Comparison of ENCODE assay signal across 8 mouse cellular contexts in genomic region chr5:64487698-64488398, GRCm38 (mm10).
DNase-seq lines count a peak whose midpoint lies in the region; ATAC-seq and TF ChIP-seq lines count a peak whose summit lies in the region.

No protein-coding gene starts in this region.

- peaks cover 11% of the 10 kb centered on the region for H3K4me1 ChIP-seq in erythroblast, embryonic 14.5 days (ENCODE audit: control insufficient read depth)
- H3K4me1 ChIP-seq in liver, embryonic 16.5 days (ENCODE audit: control insufficient read depth, low read depth, low read length) = peaks cover 8% of the 10 kb centered on the region
- H3K4me1 ChIP-seq in cerebellum, adult 2 months (ENCODE audit: control insufficient read depth, insufficient read depth, low read length) = no peaks in the 10 kb centered on the region
- H3K4me1 ChIP-seq in midbrain, embryonic 15.5 days = peaks cover 7% of the 10 kb centered on the region
- peaks cover 9% of the 10 kb centered on the region; the same call in 1 of the 2 replicates for H3K4me1 ChIP-seq in midbrain, embryonic 14.5 days (ENCODE audit: control insufficient read depth, insufficient read depth, low read length)

- DNase-seq in heart, adult 9 months (ENCODE audit: low spot score in 2 of 2) = peak; percentile 17 to 19
- no peak for DNase-seq in heart, postnatal 4 days
- DNase-seq in splenic B cell, adult 2 months (ENCODE audit: low read depth, low spot score) = peak; percentile 85
- no peak for DNase-seq in cerebellum, adult 2 months
- DNase-seq in midbrain, embryonic 14.5 days = no peak

- no peak overlapping the region for H3K27ac ChIP-seq in liver, embryonic 16.5 days (ENCODE audit: low read length)
- H3K27ac ChIP-seq in cerebellum, adult 2 months (ENCODE audit: insufficient read depth, low read length) = no peak overlapping the region
- no peak overlapping the region for H3K27ac ChIP-seq in midbrain, embryonic 15.5 days
- H3K27ac ChIP-seq in midbrain, embryonic 14.5 days (replicated peaks; ENCODE audit: low read depth, low read length) = no peak overlapping the region

- WGBS in liver, embryonic 16.5 days (ENCODE audit: insufficient replicate concordance) = 27% methylated on average over 14 of the region's 14 CpGs
- 87% methylated on average over 14 of the region's 14 CpGs for WGBS in cerebellum, adult 2 months
- WGBS in midbrain, embryonic 15.5 days = 81% methylated on average over 14 of the region's 14 CpGs
- WGBS in midbrain, embryonic 14.5 days = 88% methylated on average over 14 of the region's 14 CpGs

- no peak for TF ChIP-seq POLR2A in cerebellum, adult 2 months (IDR thresholded peaks at IDR 0.05; ENCODE audit: borderline replicate concordance, insufficient read depth, low read length)

- no peak for TF ChIP-seq CTCF in cerebellum, adult 2 months (IDR thresholded peaks at IDR 0.05; ENCODE audit: borderline replicate concordance, insufficient read depth, low read depth, low read length)

- H3K27me3 ChIP-seq in erythroblast, embryonic 14.5 days (ENCODE audit: control insufficient read depth) = no peaks in the 10 kb centered on the region
- H3K27me3 ChIP-seq in liver, embryonic 16.5 days (ENCODE audit: control insufficient read depth, insufficient read depth, low read depth, low read length) = no peaks in the 10 kb centered on the region
- no peaks in the 10 kb centered on the region for H3K27me3 ChIP-seq in splenic B cell, adult 2 months (ENCODE audit: control insufficient read depth, insufficient read depth, low read length, poor library complexity, severe bottlenecking)
- H3K27me3 ChIP-seq in cerebellum, adult 2 months (ENCODE audit: control insufficient read depth, insufficient read depth, low read length) = no peaks in the 10 kb centered on the region
- H3K27me3 ChIP-seq in midbrain, embryonic 15.5 days (replicated peaks) = no peaks in the 10 kb centered on the region
- H3K27me3 ChIP-seq in midbrain, embryonic 14.5 days (ENCODE audit: control insufficient read depth, insufficient read depth, low read length) = no peaks in the 10 kb centered on the region

- H3K4me3 ChIP-seq in erythroblast, embryonic 14.5 days (replicated peaks) = peak overlapping the region; percentile 52
- H3K4me3 ChIP-seq in liver, embryonic 16.5 days (ENCODE audit: low read depth, low read length) = peak overlapping the region; percentile 39
- no peak overlapping the region for H3K4me3 ChIP-seq in cerebellum, adult 2 months (replicated peaks; ENCODE audit: insufficient read depth, low read depth, low read length)
- no peak overlapping the region for H3K4me3 ChIP-seq in midbrain, embryonic 15.5 days
- H3K4me3 ChIP-seq in midbrain, embryonic 14.5 days (replicated peaks; ENCODE audit: low read depth, low read length) = no peak overlapping the region

- no peaks in the 10 kb centered on the region for H3K9me3 ChIP-seq in erythroblast, embryonic 14.5 days (ENCODE audit: control insufficient read depth, low read length)
- H3K9me3 ChIP-seq in liver, embryonic 16.5 days (replicated peaks; ENCODE audit: control insufficient read depth, low read length) = no peaks in the 10 kb centered on the region
- no peaks in the 10 kb centered on the region for H3K9me3 ChIP-seq in midbrain, embryonic 15.5 days
- no peaks in the 10 kb centered on the region for H3K9me3 ChIP-seq in midbrain, embryonic 14.5 days (ENCODE audit: control insufficient read depth, low read length)

- peak overlapping the region; percentile 62 for H3K4me2 ChIP-seq in liver, embryonic 16.5 days (ENCODE audit: low read depth, low read length)
- no peak overlapping the region for H3K4me2 ChIP-seq in midbrain, embryonic 15.5 days
- H3K4me2 ChIP-seq in midbrain, embryonic 14.5 days (ENCODE audit: low read length) = no peak overlapping the region

- H3K36me3 ChIP-seq in erythroblast, embryonic 14.5 days (ENCODE audit: control insufficient read depth) = no peaks in the 10 kb centered on the region
- no peaks in the 10 kb centered on the region for H3K36me3 ChIP-seq in liver, embryonic 16.5 days (ENCODE audit: control insufficient read depth, insufficient read depth)
- H3K36me3 ChIP-seq in splenic B cell, adult 2 months (ENCODE audit: control insufficient read depth, insufficient read depth, low read length, poor library complexity, severe bottlenecking) = peaks cover 1% of the 10 kb centered on the region; the same call in 1 of the 2 replicates
- no peaks in the 10 kb centered on the region for H3K36me3 ChIP-seq in midbrain, embryonic 15.5 days (replicated peaks)
- H3K36me3 ChIP-seq in midbrain, embryonic 14.5 days (ENCODE audit: control insufficient read depth, insufficient read depth, low read length) = no peaks in the 10 kb centered on the region

- H3K9ac ChIP-seq in liver, embryonic 16.5 days (ENCODE audit: low read depth, low read length) = 0 out of 2 replicates have a peak overlapping the region, but pooled peaks have one; percentile 11
- H3K9ac ChIP-seq in midbrain, embryonic 15.5 days = no peak overlapping the region
- no peak overlapping the region for H3K9ac ChIP-seq in midbrain, embryonic 14.5 days (replicated peaks; ENCODE audit: low read length)

- ATAC-seq in liver, embryonic 16.5 days (ENCODE audit: low read depth) = no peak
- no peak for ATAC-seq in midbrain, embryonic 15.5 days (replicated peaks)
- no peak for ATAC-seq in midbrain, embryonic 14.5 days (ENCODE audit: low FRiP score, low TSS enrichment)

Comparison
In these comparisons a context has a peak if more than half of its experiments do, and no peak if none do; other contexts are left out.
1. DNase-seq: peak in heart, adult 9 months (2 of 2) and splenic B cell, adult 2 months (single experiment); none in heart, postnatal 4 days (single experiment), cerebellum, adult 2 months (0 of 2) and midbrain, embryonic 14.5 days (single experiment).
2. H3K4me3 ChIP-seq: peak in erythroblast, embryonic 14.5 days (single experiment) and liver, embryonic 16.5 days (single experiment); none in cerebellum, adult 2 months (single experiment), midbrain, embryonic 15.5 days (single experiment) and midbrain, embryonic 14.5 days (single experiment).